Mouse (Mus musculus): ENCODE results near the gene Sirpb1a. TPM values are rescaled to one million over a fixed set of nuclear protein-coding genes. Genes with fewer than 3 reads are reported as not detected.

Gene Sirpb1a
- polyA plus RNA-seq, 1 experiment from 2014 or later = not detected

GRCm38 (mm10) chr3:15329549-15329948 lies 96.8 kb downstream of the Sirpb1a start:
- Histone ChIP-seq H3K4me2 (no peak overlapping the region), H3K9ac (no peak overlapping the region), H3K9me3 (no peaks in the 10 kb centered on the region; the same call in 1 of the 2 replicates), H3K4me1 (no peaks in the 10 kb centered on the region), H3K4me3 (no peak overlapping the region), H3K27ac (no peak overlapping the region), H3K36me3 (no peaks in the 10 kb centered on the region), H3K27me3 (no peaks in the 10 kb centered on the region)
- no peak for ATAC-seq (ENCODE audit: borderline replicate concordance, extremely low read depth, low FRiP score, low TSS enrichment)

Other genes starting within 250 kb of the Sirpb1a start
- 0.26 TPM in 1 of 2 replicates, not detected in the other for gene Gm9733, start 94.2 kb downstream of the Sirpb1a start, polyA plus RNA-seq (2015; fragmentation: Nextera tagmentation; extraction: Ambion mirVana)
- gene Sirpb1b, start 148.5 kb upstream of the Sirpb1a start, polyA plus RNA-seq (2015; fragmentation: Nextera tagmentation; extraction: Ambion mirVana) = 0.28 and 0.35 TPM in 2 replicates